Mouse (Mus musculus) fat pad, adult 2 months (tissue): ENCODE results near the gene Oosp3.

Experiments used
- DNase-seq: peaks from one replicate; pipeline ENCODE4 v3.0.0-alpha.2; 2011; ENCODE audit warnings: low read depth, low spot score; ENCODE audit errors: extremely low read depth

Gene Oosp3

DNA sequence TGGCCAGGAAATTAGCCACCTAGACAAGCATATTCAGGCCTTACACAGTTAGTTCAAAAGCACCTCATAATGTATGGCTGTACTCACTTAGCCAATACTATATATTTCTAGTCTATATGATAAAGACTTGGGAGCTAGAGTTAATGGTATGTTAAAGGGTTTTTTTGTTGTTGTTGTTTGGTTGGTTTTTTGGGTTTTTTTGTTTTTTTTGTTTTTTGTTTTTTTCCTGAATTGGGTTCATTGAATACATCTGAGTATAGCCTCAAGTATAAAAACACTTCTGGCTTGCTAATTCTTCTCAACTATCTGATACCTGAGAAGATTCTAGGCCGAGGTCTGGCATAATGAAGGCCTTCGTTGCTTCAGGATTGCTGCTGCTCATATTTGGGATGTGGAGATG is at the start of gene Oosp3:
Oosp3 (plus strand) TSS at position 301 of the 400 bp plus-strand sequence.
- DNase-seq: no peak

DNA sequence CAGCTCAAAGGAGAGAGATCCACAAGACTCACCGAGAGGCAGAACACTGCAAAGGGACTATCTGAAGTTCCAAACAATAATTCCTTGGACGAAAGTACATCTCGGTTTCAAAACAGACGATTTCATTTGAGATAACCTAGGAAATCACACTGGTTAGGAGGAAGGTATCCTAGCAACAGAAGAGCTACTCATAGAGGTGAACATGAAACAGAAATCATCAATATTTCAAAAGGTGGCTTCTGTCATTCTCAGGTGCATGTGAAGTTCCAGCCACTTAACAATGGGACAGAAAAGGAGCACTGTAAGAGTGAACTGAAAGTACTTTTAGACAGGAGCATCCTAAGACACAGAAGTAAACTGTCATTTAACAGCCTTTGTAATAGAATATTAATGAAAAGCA is 47.3 kb upstream of the Oosp3 start:
- no peak for DNase-seq

DNA sequence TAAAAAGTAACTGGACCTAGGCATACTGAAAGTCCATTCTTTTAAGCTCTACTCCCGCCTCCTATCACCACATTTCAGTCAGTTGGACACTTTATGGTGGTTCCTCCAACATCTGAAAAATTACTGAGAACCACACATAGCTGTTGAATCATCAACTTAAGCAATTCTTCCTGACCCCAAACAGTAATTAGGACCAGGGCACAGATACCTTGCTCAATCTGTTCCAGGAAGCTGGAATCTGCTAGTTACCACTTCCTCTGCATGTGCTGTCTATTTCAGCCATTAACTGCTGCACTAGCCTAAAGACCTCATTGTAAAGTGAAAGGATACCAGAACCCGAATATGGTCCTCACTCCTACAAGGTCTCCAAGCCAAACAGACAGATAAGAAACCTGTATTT is 37.7 kb upstream of the Oosp3 start:
- no peak for DNase-seq

DNA sequence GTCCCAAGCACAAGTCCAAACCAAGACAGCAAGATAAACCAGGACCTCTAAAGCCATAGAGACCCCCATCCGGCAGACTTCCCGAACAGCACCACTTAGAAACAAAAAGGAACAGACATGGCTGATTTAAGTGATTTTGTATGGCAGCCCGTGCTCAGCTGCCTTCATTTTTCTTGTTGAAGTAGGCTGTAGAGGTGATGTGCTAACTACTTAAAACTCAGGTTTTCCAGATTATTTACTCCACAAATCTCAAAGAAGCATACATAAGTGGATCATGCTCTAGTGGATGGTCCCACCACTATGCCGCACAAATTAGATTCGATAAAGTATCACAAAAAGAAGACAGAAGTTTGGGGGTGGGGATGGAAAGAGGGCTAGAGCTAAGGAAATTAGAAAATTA is 36.4 kb upstream of the Oosp3 start, which contains the start of gene Oosp2:
Oosp2 (minus strand) TSS at position 101 of the 400 bp plus-strand sequence.
- no peak for DNase-seq

DNA sequence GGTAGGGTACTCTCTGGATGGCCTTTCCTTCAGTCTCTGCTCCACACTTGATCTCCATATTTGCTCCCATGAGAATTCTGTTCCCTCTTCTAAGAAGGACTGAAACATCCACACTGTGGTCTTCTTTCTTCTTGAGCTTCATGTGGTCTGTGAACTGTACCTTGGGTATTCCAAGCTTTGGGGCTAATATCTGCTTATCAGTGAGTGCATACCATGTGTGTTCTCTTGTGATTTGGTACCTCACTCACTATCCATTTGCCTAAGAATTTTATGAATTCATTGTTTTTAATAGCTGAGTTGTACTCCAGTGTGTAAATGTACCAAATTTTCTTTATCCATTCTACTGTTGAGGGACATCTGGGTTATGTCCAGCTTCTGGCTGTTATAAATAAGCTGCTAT is 35.3 kb upstream of the Oosp3 start:
- no peak for DNase-seq

DNA sequence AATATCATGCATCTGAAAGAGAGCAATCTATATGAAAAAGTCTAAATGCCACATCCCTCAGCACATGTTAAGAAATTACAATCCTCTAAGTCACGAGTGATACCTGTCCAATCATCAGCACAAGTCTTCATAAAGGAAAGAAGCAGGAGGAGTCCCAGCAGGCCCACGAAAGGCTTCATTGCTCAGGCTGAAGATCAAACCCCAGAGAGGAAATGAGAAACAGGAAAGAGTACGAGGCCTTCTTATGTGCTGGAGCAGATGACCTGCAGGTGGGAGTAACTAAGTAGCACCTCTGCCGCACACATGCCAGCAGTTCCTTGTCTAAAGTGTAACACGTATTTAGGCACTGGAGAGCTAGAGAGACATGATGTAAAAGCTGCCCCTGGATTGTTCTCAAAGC is 6.0 kb upstream of the Oosp3 start, which contains the start of gene Oosp1:
Oosp1 (minus strand) TSS at position 312 of the 400 bp plus-strand sequence.
- DNase-seq: no peak

DNA sequence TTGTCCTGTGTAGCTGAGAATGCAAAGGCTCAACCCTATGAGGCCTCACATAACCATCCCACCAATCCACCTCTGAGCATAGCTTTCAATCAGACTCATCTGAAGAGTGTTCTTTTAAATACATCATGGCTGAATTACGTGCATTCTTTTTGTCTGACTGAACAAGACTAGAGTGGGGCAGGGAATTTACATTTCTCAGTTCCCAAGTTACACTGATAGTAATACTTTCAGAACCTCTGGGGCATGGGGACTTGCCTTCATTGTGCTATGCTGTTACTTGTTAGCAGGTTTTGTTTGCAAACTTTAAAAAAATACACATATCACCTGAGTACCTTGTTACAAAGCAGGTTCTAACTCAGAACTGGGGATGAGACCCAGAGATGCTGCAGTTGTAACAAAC is 5.4 kb upstream of the Oosp3 start:
- no peak for DNase-seq

DNA sequence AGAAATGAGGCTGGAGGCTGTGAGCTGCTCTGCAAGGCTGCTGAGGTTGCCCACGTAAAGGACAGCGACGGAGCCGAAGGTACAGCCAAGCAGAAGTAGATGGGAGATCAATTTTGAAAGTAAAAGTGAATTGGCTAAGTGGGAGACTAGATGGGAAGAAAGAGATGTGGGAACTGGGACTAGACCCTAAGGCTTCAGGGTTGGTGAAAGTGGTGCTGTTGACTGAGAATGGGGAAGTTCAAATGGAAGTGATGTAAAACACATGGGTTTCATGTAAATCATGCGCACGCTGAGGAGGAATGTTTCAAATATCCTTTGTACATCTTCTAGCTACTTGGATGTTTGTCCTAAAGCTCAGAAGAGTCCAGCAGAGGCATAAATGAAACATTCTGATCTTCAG is 1.5 kb downstream of the Oosp3 start:
- no peak for DNase-seq

DNA sequence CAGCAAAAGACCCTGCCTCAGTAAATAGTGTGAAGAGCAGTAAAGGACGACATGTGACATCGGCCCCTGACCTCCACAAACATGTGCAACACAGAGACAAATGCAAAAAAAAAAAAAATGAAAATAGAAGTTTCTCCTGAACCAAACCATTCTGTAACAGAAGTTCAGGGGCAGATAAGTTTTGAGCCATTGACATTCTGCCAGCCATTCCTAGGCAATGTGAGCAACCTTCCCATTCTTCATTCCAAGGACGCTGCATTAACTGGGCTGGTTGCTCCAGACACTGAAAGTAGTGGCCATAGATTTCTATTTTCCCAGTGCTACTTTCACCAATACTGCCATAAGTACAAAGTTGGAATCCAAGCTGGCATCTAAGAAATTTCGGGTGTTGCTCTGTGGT is 15.6 kb downstream of the Oosp3 start:
- no peak for DNase-seq

DNA sequence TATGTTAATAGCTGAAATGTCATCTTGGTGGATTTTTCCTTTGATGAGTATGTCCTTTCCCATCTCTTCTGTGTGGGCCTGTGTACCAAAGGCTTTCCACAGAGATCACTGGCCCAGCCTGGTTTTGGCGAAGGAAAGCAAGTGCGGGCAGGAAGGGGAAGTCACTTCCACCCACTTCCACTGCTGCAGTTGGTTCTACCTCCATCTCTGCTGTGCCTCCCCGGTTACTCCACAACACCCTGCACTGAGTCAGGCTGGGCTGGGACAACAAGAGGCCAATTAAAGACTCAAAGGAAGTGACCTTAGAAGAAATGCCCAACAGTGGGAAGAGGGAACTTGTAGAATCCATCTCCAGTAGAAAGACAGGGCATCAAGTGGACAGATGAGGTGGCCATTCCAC is 23.2 kb downstream of the Oosp3 start:
- no peak for DNase-seq

DNA sequence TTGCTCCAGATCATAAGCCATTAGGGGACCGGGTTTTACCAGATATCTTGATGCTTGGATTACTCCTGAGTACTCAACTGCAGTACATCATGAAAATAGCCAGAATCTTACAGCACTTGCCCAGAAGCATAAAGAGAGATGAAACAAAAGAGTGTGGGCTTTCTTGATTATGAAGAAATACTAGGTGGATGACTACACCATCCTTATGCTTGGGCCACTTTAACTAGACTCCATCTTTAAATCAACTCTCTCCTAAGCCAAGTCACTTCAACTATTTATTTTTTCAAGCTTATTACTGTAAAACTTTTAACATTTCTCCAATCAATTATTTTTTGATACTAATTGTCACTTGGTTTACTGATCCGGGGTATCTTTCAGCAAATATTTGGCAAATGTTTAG is 27.0 kb downstream of the Oosp3 start:
- DNase-seq: no peak

DNA sequence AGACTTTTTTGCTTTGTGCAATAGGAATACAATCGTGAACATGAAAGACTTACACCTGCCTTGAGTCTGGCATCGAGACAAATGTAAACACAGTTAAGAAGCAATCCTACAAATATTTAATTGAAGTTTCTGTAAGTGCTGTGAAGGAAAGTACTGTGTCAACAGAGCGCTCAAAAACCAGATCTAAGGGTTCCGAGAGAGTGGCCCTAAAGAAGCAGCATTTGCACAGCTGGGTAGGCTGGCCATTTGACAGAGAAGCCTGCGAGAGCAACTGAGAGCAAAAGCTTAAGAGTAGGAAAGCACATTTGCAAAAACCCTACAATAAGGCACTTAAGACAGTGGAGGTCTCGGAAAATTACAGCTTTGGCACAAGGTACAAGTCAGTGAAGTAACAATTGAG is 27.4 kb downstream of the Oosp3 start:
- no peak for DNase-seq

DNA sequence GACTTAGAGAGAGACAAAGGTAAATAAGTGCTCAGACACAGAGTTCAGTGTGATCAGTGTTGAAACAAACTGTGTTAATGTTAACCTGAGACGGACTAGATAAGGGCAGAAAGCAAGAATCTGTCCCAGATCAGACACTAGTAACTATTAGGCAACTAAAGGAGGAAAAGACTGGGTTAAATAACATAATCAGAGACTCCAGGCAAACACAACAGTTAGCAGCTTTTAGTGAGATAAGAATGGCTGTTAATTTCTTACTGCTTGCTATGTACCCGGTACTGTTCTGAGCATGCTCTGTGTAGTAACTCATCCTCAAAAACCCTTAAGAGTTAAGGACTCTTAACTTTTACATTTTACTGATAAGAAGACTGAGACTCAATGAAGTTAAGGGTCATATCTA is 29.1 kb downstream of the Oosp3 start:
- no peak for DNase-seq

DNA sequence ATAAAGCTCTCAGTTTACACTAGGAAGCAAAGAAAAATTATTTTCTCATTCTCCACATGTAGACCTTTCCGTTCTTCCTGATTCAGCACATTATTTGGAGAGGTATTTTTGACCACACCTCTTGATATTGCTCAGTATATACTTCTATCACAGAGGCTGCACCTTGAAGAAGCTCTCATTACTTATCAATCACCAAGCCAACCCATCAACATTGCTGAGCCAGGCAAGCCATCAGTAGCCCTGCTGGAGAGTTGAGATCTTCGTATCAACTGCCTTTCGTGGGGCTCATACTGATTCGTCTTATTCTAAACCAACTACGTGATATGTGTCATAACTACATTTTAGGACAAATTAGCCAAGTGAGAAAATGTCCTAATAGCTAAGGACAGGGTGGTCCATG is 30.4 kb downstream of the Oosp3 start:
- DNase-seq: no peak

DNA sequence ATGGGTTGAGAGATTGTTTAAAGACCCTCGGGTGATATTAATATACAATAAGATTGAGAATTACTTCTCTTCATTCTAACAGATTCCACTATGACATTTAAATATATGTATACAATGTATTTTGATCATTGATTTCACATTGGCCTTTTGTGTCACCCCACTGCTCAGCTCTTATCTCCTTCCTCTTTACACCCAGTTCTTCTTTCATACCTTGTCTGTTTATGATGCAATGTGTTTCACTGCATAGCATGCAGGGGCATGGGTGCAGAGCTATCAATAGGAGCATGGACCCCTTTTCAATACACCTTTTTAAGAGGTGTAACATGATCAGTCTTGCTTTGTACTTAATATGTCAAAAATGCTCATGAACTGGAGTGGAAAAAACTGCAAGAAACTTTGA is 33.4 kb downstream of the Oosp3 start:
- DNase-seq: no peak

DNA sequence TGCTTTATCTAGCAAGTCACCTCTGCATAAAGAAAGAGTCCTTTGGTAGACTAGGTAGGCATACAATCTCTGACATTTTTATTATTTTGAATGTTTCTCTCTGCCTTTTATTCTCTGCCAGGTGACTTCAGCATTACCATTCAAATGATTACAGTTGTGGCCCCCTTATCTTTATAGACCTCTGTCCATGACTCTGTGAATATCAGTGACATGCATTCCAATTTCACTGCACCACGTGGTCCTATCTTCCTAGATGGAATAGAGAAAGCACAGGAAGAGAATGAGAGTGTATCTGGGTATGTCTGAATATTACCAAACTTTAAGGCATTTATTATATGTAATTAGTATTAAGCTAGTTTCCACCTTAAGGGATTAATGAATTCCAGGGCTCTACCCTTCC is 39.6 kb downstream of the Oosp3 start:
- no peak for DNase-seq

DNA sequence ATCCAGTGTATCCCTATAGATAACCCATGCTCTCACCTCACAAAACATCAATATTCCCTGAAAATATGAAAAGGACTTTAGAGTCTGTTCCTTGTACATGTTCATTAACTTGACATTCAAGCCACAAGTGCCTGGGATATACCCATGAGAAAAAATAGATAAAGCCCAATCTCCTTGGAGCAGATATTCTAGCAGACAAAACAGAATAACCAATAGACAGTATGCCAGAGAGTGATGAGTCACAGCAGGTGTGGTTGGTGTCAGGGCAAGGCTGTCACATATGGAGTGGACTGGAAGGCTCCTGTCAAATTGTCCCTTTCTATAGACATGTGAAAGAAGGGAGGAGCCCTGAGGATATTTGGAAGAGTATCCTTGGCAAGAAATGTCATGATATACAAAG is 48.8 kb downstream of the Oosp3 start:
- no peak for DNase-seq

DNA sequence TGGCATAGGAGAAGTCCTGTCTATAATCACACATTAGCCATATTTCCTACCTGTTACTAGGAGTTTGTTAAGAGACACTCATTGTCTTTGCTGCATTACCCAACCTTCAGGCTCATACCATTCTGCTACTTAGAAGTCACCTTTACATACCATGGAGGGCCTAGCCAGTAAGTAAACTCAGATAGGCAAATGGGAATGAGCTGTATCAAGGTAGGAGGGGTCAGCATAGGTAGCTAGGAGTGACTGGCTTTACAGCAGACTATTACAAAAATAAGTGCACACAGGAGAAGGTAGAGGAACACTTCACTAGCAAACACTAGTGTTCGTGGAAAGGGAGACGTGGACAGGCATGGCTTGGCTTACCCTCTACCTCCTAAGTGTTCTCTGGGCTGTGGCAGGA is 50.4 kb downstream of the Oosp3 start, which contains the start of gene Gif:
Gif (plus strand) TSS at position 257 of the 400 bp plus-strand sequence.
- DNase-seq: no peak
